Mouse (Mus musculus) embryonic fibroblast, embryonic 13.5 days (primary cell): Measurements from ENCODE around the gene Phf19. TPM values are rescaled to one million over a fixed set of nuclear protein-coding genes. Genes with fewer than 3 reads are reported as not detected.

Source experiments
- H3K27ac ChIP-seq: 2 replicates; pipeline ENCODE4 v1.5.1; 2012; ENCODE audit warnings: low read length, control low read depth, inconsistent platforms; ENCODE audit not compliant: insufficient read depth
- H3K4me1 ChIP-seq: 2 replicates; pipeline ENCODE4 v1.6.1; 2011; ENCODE audit warnings: low read length; ENCODE audit not compliant: control insufficient read depth, insufficient read depth
- H3K4me3 ChIP-seq: 2 replicates; pipeline ENCODE4 v1.5.1; 2011; ENCODE audit warnings: mild to moderate bottlenecking, control low read depth, low read length; ENCODE audit not compliant: insufficient read depth
- CTCF ChIP-seq: IDR thresholded peaks from 2 replicates; pipeline ENCODE4 v1.5.1; 2011; ENCODE audit warnings: mild to moderate bottlenecking, control low read depth, low read length, moderate library complexity, borderline replicate concordance; ENCODE audit not compliant: insufficient read depth
- POLR2A ChIP-seq: IDR thresholded peaks from 2 replicates; pipeline ENCODE4 v1.6.1; 2011; ENCODE audit warnings: low read depth, mild to moderate bottlenecking, control low read depth, low read length, moderate library complexity
- polyA plus RNA-seq: library from polyadenylated mRNA; stranded (reverse); fragments of >200 nt; gene quantifications from 2 replicates; pipeline ENCODE4 v1.2.4, GENCODE M21; 2011; ENCODE audit warnings: low read depth; ENCODE audit not compliant: missing spikeins, insufficient read length

The Phf19 gene
- polyA plus RNA-seq, result 5.9 and 7.6 TPM in 2 replicates

DNA sequence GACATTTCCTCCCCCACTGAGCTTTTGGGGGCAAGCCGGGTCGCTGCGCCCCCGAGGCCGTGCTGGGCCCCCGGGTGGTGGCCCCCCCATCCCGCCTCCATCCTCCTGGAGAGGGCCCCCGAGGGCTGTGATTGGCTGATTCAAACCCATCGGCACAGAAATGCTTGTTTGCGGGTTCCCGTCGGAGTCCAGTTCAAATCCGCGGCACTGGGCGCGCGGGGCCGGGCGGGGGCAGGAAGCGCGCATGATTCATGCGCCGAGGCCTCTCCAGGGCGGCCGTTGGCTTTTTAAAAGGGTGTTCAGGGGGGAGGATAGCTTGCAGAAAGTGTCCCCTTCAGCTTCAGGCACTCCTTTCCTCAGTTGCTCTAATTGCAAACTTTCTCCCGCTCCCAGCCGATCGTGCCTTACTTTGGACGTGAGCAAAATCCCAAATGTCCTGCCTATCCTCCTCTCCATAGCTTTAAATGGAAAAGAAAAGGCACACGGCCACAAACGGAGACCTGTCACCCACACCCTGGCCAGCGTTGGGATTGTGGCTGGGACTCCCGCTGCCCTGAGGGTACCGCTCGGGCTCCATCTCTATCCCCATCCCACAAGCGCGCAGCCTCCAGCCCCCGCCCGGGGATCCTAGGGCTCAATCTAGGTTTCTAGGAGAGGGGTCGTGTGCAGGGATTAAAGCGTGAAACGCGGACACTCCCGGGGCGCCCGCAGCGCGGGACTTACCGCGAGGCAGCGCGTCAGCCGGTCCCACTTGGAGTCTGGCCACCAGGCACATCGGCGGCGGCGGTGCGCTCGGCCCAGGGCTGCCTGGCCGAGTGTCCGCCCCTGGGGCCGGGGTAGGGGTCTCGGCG, at the start of gene Phf19:
Gene Phf19 (minus strand): TSS at position 809 of the 851 bp plus-strand sequence.
- TF ChIP-seq POLR2A, result peak; percentile 55
- no peak for TF ChIP-seq CTCF
- peak within 1 kb of the TSS; percentile 70 for H3K4me3 ChIP-seq
- no peaks in the 10 kb centered on the region for H3K4me1 ChIP-seq
- no peak within 1 kb of the TSS for H3K27ac ChIP-seq

DNA sequence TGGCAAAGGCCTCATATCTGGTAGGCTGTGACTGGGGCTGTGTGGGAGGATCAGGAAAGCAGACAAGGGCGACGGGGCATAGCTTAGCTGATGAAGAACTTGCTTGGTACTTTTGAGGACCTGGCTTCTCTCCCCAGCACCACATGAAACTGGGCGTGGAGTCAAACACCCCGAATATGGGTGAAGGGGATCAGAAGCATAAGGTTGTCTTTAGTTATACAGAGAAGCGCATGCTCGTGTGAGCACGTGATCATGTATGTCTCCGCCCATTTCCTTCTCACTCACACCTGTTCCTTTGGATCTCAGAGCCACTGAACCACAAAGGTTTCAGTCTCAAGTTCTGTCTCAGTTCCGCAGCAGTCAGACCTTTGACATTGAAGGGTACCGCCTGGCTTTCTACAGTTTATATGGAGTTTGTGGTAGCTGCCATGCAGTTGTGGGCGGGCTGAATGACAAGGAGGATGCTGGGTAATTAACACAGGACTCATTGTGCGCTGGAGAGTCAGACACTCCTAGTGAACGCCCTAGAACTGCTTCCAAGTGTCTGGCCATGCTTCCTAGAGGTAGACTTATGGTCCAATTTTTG, 49.6 kb upstream of the Phf19 start:
- TF ChIP-seq CTCF (no peak), POLR2A (no peak)

GRCm38 (mm10) chr2:34962893-34963292, 49.1 kb upstream of the Phf19 start:
- TF ChIP-seq CTCF, result no peak
- no peak for TF ChIP-seq POLR2A
- peaks cover 11% of the 10 kb centered on the region for H3K4me1 ChIP-seq
- no peak overlapping the region for H3K27ac ChIP-seq
- no peak overlapping the region for H3K4me3 ChIP-seq

More for the DNA sequence above, 49.6 kb upstream of the Phf19 start:
- no peak overlapping the region for H3K27ac ChIP-seq
- H3K4me3 ChIP-seq, result no peak overlapping the region
- peaks cover 8% of the 10 kb centered on the region for H3K4me1 ChIP-seq

GRCm38 (mm10) chr2:34962211-34962610, 48.4 kb upstream of the Phf19 start:
- H3K27ac ChIP-seq, result no peak overlapping the region
- H3K4me1 ChIP-seq, result peaks cover 11% of the 10 kb centered on the region
- no peak overlapping the region for H3K4me3 ChIP-seq
- no peak for TF ChIP-seq CTCF
- no peak for TF ChIP-seq POLR2A

- Histone ChIP-seq H3K4me3 (0 out of 2 replicates have a peak within 1 kb of the TSS, but pooled peaks have one; percentile 0), H3K27ac (no peak within 1 kb of the TSS), H3K4me1 (peaks cover 11% of the 10 kb centered on the region)
- TF ChIP-seq CTCF (no peak), POLR2A (no peak)
These were observed 47.7 kb upstream of the Phf19 start, which contains the start of gene Traf1 for GRCm38 (mm10) chr2:34961481-34962036. Gene Traf1, minus strand, starts transcription at chr2:34961772.

GRCm38 (mm10) chr2:34960966-34961365, 47.1 kb upstream of the Phf19 start:
- 0 out of 2 replicates have a peak overlapping the region, but pooled peaks have one; percentile 0 for H3K4me3 ChIP-seq
- H3K27ac ChIP-seq, result no peak overlapping the region
- no peak for TF ChIP-seq CTCF
- no peak for TF ChIP-seq POLR2A
- H3K4me1 ChIP-seq, result peaks cover 11% of the 10 kb centered on the region

- Histone ChIP-seq H3K4me1 (peaks cover 11% of the 10 kb centered on the region), H3K4me3 (no peak overlapping the region), H3K27ac (no peak overlapping the region)
- TF ChIP-seq POLR2A (no peak), CTCF (no peak)
These were observed 46.6 kb upstream of the Phf19 start for GRCm38 (mm10) chr2:34960466-34960865.

- no peak for TF ChIP-seq CTCF
- Histone ChIP-seq H3K4me1 (peaks cover 11% of the 10 kb centered on the region), H3K4me3 (no peak overlapping the region), H3K27ac (no peak overlapping the region)
These were observed 44.8 kb upstream of the Phf19 start for GRCm38 (mm10) chr2:34958582-34958981.

DNA sequence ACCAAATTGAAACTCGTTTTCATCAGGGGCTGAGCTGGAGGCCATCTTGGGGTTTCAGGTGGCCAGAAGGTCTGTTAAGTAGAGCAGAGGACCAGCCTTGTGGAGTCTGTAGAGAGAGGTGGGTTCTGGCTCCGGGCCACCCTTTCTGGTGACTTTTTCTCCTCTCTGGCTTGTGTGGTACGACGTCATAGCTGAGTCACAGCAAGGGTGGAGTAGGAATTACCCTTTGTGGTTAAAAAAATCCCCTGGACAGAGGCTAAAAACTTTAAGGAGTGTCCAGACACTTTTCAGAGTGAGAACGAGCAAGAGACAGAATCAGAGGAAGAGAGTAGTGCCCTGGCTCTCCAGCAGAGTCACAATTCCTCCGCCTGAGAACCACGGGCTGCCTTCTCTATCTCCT, 44.2 kb upstream of the Phf19 start:
- TF ChIP-seq POLR2A, result no peak
- TF ChIP-seq CTCF, result no peak
- Histone ChIP-seq H3K27ac (no peak overlapping the region), H3K4me3 (no peak overlapping the region), H3K4me1 (peaks cover 8% of the 10 kb centered on the region)
